Mouse (Mus musculus) C2C12 (cell line): ENCODE results near the gene Herpud1.

Source experiments
- CEBPB ChIP-seq: IDR thresholded peaks from one replicate; pipeline ENCODE4 v1.6.1; 2011; ENCODE audit warnings: low read depth, mild to moderate bottlenecking, control low read depth, moderate library complexity
- CTCF ChIP-seq: IDR thresholded peaks from one replicate; pipeline ENCODE4 v1.5.1; 2011; ENCODE audit not compliant: control insufficient read depth, insufficient read depth, insufficient read length
- FOSL1 ChIP-seq: IDR thresholded peaks from one replicate; pipeline ENCODE4 v1.8.0; 2011; ENCODE audit warnings: mild to moderate bottlenecking, low read length; ENCODE audit not compliant: poor library complexity, insufficient read depth, severe bottlenecking
- MYOG ChIP-seq: IDR thresholded peaks from one replicate; pipeline ENCODE4 v1.6.1; 2011; ENCODE audit not compliant: control insufficient read depth, insufficient read length; ENCODE audit errors: extremely low read depth

DNA sequence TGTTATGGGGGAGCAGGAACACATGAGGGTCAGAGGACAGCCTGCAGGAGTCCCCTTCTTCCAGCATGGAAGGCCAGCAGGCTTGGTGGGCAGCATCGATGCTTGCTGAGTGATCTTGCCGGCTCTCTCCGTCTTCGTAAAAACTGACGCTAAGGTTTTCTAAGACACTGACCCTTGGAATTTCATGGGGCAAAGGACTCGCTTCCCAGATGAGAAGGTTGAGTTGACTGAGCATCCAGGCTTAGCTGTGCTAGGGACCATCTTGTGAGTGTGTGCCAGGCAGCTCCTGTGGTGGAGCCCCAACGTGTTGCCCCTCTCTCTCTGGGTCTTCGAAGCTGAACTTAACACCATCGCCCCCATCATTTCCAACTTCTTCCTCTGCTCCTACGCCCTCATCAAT is 43.5 kb upstream of the Herpud1 start:
- no peak for TF ChIP-seq CTCF
- TF ChIP-seq MYOG = no peak
- TF ChIP-seq CEBPB = no peak
- no peak for TF ChIP-seq FOSL1
